Mouse (Mus musculus): ENCODE data around the gene Arhgef15. TPM values are rescaled to one million over a fixed set of nuclear protein-coding genes. Genes with fewer than 3 reads are reported as not detected.
"Not testable (repeated sequence)": the region's sequence is repeated elsewhere in the genome, so short reads cannot be mapped to it uniquely, and the experiment has no call there.

Arhgef15 gene
- polyA plus RNA-seq, 1 experiment from 2014 or later = 0.21 TPM

DNA sequence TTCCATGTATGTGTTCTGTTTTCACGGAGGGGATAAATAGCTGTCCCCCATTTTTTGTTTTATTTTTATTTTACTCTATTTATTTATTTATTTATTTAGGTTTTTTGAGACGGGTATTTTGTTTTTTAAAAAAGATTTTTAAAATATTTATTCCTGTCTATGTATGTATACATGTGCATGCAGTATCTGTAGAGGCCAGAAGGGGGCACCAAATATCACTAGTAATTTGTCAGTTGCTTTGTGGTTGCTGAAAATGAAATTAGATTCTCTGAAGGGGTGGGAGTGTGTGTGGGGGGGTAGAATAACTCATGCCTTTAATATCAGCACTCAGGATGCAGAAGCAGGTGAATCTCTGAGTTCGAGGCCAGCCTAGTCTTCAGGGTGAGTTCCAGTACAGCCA is 8.6 kb upstream of the Arhgef15 start:
- ATAC-seq (no peak), DNase-seq (ENCODE audit: low read depth, low spot score) (no peak)
- ChIA-PET CTCF (interaction anchor here (0.8 to 2.2 kb wide), 6 partner anchors 10 to 46 kb away, joined by 3 to 10 read pairs (median 3); no protein-coding TSS in a partner anchor), POLR2A (no interaction called here)
- in situ Hi-C loops (cut with MboI; ENCODE audit: low pct_unique_long_range_greater_than_20kb) = no loop called here
- H3K27me3 ChIP-seq = no peaks in the 10 kb centered on the region
- TF ChIP-seq CTCF (IDR thresholded peaks at IDR 0.05) = no peak

DNA sequence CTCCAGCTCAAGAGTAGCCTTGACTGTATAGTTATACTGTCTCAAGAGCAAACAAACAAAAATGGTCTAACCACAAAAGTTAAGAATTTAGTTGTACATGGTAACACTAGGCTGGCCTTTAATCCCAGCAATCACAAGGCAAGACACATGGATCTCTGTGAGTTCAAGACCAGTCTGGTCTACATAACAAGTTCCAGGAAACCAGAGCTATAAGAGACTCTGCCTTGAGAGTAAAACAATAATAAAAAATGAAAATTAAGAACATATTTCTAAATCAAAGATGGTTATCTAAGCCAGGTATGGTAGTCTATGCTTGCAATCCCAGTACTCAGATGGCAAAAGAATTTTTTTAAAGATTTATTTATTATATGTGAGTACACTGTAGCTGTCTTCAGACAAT is 7.8 kb upstream of the Arhgef15 start:
- no peak for ATAC-seq
- in situ Hi-C loops (cut with MboI; ENCODE audit: low pct_unique_long_range_greater_than_20kb) = no loop called here
- ChIA-PET POLR2A (interaction anchor here (0.7 kb wide), 1 partner anchor 26 kb away, joined by 8 read pairs; no protein-coding TSS in a partner anchor), CTCF (interaction anchor here (0.8 to 2.2 kb wide), 4 partner anchors 11 to 17 kb away, joined by 3 to 10 read pairs (median 4); no protein-coding TSS in a partner anchor)
- DNase-seq (ENCODE audit: low read depth, low spot score) = no peak
- H3K27me3 ChIP-seq = no peaks in the 10 kb centered on the region
- no peak for TF ChIP-seq CTCF (IDR thresholded peaks at IDR 0.05)

DNA sequence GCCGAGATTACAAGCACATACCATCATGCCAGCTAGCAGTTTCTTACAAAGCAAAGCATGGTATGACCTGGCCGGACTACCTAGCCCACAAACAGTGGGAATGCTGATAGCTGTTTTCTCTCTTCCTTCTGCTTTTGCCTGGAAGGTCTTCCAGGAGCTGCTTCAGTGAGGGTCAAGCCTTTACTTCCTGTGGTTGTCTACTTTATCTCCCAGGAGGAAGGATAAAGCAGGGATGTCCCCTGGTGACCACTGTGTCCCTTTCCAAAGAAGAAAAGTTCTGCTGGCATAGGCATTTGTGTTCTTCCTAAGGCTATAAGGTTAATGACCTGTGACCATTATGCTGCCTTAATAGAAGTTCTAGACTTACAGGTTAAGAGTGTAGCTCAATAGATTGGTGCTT is 6.1 kb upstream of the Arhgef15 start:
- DNase-seq (ENCODE audit: low read depth, low spot score) (no peak), ATAC-seq (no peak)
- no peak for TF ChIP-seq CTCF (IDR thresholded peaks at IDR 0.05)
- CTCF ChIA-PET = no interaction called here
- in situ Hi-C loops (cut with MboI; ENCODE audit: low pct_unique_long_range_greater_than_20kb) = no loop called here
- POLR2A ChIA-PET = no interaction called here
- H3K27me3 ChIP-seq = peaks cover 7% of the 10 kb centered on the region

DNA sequence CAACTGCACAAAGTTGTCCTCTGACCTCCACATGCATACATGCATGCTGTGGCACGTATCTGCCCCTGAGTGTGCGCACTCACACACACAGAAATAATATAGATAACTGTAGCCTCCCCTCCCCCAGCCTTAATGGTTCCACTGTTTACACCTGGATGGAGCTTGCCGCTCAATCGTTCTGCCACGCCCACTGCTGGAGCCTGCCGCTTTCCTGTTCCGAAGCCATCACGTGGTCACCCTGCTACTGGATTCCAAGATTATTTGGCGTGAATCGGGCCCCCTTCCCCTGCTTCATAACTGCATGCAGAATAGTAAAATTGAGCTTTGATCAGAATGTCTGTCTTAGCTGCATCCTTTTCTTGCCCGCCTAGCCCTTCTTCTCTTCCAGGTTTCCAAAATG is 4.9 kb upstream of the Arhgef15 start:
- H3K27me3 ChIP-seq; in situ Hi-C loops (cut with MboI; ENCODE audit: low pct_unique_long_range_greater_than_20kb); DNase-seq (ENCODE audit: low read depth, low spot score); ATAC-seq; POLR2A ChIA-PET; CTCF ChIA-PET: not testable (repeated sequence)

DNA sequence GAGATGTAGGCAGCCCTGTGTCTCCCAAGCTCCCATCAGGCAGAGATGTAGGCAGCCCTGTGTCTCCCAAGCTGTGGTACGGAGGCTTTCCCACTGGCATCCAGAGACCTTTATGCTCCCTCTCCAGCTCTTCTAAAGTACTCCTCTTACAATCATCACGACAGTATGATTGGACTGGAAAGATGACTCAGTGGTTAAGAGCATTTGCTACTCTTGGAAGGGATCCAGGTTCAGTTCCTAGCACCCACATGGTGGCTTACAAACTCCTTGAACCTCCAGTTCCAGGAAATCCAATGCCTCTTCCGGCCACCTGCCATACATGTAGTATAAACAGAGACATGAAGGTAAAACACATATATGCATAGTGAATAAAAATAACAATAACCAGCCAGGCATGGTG is 4.3 kb upstream of the Arhgef15 start:
- CTCF ChIA-PET = no interaction called here
- DNase-seq (ENCODE audit: low read depth, low spot score) (no peak), ATAC-seq (no peak)
- POLR2A ChIA-PET = no interaction called here
- in situ Hi-C loops (cut with MboI; ENCODE audit: low pct_unique_long_range_greater_than_20kb) = no loop called here
- TF ChIP-seq CTCF (IDR thresholded peaks at IDR 0.05) = no peak
- peaks cover 7% of the 10 kb centered on the region for H3K27me3 ChIP-seq

DNA sequence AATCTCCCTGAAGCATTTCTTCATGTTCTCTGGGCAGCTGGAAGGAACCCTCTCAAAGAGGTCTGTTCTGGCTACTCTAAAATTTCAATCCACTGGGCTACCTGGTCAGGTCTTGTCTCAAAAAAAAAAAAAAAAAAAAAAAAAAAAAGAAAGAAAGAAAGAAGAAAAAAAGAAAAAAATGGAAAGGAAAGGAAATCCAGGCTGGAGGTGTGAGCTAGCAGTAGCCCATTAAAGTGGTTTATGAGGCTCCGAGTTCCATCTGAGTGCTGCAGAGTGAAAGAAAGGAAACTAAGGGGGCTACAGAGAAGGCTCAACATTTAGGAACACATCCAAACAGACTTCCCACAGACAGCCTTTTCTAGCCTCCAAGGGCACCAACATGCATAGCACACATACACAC is 691 bp upstream of the Arhgef15 start:
- ATAC-seq (no peak), DNase-seq (ENCODE audit: low read depth, low spot score) (no peak)
- in situ Hi-C loops (cut with MboI; ENCODE audit: low pct_unique_long_range_greater_than_20kb) = no loop called here
- POLR2A ChIA-PET = no interaction called here
- peaks cover 9% of the 10 kb centered on the region for H3K27me3 ChIP-seq
- TF ChIP-seq CTCF (IDR thresholded peaks at IDR 0.05) = no peak
- CTCF ChIA-PET = interaction anchor here (0.8 kb wide), 1 partner anchor 11 kb away, joined by 3 read pairs; no protein-coding TSS in a partner anchor

DNA sequence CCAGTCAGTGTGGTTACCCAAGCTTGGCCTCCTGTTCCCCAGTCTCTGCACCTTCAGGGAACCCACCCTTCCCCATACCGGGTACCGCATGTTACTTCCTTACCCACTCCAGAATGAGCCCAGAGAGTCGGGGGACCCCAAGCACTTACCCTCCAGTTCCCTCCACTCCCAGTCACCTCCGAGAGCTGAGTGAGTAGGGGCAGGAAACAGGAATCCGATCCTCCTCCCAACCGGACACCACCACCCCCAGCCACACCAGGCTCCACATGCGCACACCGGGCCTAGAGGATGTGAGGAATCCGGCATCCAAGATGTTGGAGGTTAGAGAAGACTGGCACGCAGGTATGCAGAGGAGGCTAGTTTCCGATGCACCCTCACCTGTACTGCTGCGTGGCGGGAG is 583 bp downstream of the Arhgef15 start:
- ChIA-PET POLR2A (no interaction called here), CTCF (no interaction called here)
- no peak for TF ChIP-seq CTCF (IDR thresholded peaks at IDR 0.05)
- in situ Hi-C loops (cut with MboI; ENCODE audit: low pct_unique_long_range_greater_than_20kb) = no loop called here
- ATAC-seq (no peak), DNase-seq (ENCODE audit: low read depth, low spot score) (no peak)
- peaks cover 9% of the 10 kb centered on the region for H3K27me3 ChIP-seq

DNA sequence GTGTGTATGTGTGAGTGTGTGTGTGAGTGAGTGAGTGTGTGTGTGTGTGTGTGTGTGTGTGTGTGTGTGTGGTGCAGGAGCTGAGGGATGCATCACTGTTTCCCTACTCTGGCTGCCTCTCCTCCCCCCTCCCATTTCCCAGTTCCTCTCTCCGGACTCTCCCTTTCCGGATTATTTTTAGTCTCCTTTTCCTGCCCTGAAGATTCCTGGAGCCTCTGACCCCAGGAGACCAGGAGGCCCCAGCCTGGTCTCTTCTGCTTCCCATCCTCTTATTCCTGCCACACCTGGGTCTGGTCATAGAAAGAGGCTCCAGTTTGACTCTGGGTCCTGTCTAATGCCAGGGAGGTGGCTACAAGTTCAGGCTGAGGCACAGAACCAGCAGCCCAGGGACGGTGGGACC is 1.2 kb downstream of the Arhgef15 start:
- DNase-seq (ENCODE audit: low read depth, low spot score) = no peak
- in situ Hi-C loops (cut with MboI; ENCODE audit: low pct_unique_long_range_greater_than_20kb) = no loop called here
- no peak for ATAC-seq
- POLR2A ChIA-PET = no interaction called here
- TF ChIP-seq CTCF (IDR thresholded peaks at IDR 0.05) = no peak
- H3K27me3 ChIP-seq = peaks cover 9% of the 10 kb centered on the region
- CTCF ChIA-PET = no interaction called here

DNA sequence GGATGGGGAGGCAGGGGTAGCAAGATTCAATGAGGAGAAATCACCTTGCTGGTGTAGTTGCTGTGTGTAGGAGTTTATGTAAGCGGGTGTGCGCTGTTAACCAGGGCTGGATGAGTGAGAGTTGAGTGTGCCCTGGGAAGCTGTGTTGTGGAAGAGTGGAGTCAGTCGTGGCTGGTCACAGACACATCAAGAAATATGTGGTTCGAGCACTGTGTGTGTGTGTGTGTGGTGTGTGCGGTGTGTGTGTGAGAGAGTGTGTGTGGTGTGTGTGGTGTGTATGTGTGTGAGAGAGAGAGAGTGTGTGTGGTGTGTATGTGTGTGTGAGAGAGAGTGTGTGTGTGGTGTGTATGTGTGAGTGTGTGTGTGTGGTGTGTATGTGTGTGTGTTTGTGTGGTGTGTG is 1.8 kb downstream of the Arhgef15 start:
- no peak for DNase-seq (ENCODE audit: low read depth, low spot score)
- CTCF ChIA-PET = no interaction called here
- POLR2A ChIA-PET = no interaction called here
- in situ Hi-C loops (cut with MboI; ENCODE audit: low pct_unique_long_range_greater_than_20kb) = no loop called here
- TF ChIP-seq CTCF (IDR thresholded peaks at IDR 0.05) = no peak
- peaks cover 9% of the 10 kb centered on the region for H3K27me3 ChIP-seq
- no peak for ATAC-seq

DNA sequence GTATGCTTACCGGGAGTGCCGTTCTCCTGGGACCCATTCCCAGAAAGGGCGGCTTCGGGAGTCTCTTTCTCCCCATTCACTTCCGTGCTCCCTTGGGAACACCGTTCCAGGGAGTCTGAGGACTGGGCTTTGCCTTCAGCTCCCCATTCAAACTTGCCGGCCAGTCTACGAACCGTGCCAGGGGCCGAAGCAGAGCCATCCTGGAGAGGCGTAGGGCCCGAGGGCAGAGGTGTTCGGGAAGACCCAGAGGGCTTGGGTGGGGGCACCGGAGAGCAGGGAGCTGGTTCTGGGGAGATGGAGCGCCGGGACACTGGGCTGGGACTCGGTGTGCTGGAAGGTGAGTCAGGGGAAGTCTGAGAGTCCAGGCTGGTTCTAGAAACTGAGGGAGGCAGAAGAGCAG is 2.9 kb downstream of the Arhgef15 start:
- DNase-seq (ENCODE audit: low read depth, low spot score) (no peak), ATAC-seq (no peak)
- no peak for TF ChIP-seq CTCF (IDR thresholded peaks at IDR 0.05)
- H3K27me3 ChIP-seq = peaks cover 5% of the 10 kb centered on the region
- ChIA-PET POLR2A (no interaction called here), CTCF (no interaction called here)
- in situ Hi-C loops (cut with MboI; ENCODE audit: low pct_unique_long_range_greater_than_20kb) = no loop called here

DNA sequence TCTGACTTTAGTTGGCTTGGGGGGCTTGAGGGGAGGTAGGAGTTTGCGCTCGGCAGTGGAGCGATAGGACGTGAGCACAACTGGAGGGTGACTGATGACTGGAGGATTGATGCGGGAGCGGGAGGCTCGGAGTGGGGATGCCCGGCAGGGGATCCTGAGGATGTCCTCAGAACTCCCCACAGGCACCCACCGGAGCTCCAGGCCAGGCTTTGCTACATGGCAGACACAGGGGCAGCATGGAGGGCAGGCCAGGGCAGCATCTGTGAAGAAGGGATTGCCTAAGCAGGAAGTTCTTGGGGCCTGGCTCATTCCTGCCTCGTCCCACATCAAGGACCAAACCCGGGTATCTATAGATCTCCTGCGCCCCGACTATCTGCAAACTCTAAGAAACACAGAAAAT is 3.4 kb downstream of the Arhgef15 start:
- ChIA-PET CTCF (no interaction called here), POLR2A (no interaction called here)
- in situ Hi-C loops (cut with MboI; ENCODE audit: low pct_unique_long_range_greater_than_20kb) = no loop called here
- no peak for TF ChIP-seq CTCF (IDR thresholded peaks at IDR 0.05)
- no peak for ATAC-seq
- no peak for DNase-seq (ENCODE audit: low read depth, low spot score)
- H3K27me3 ChIP-seq = peaks cover 2% of the 10 kb centered on the region

DNA sequence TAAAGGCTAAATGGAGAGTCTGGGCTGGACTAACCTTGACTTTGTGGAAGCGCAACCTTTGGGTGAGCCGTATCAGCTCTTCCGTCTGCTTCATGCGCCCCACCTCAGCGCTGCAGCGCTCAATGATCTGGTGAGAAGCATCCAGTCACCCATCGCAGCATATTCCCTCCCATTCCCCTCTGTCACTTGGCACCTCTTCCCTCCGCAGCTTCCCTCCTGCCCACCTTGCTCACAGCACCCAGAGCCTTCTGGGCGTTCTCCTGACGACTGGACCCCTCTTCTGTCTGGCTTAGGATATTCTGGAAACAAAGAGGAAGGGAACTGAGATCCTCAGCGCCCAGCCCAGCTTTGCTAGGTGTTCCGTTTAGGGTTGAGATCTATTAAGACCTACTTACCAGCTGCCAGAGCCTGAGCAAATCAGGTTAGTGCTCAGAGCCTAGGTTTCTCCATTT is 9.7 kb downstream of the Arhgef15 start:
- ATAC-seq (no peak), DNase-seq (ENCODE audit: low read depth, low spot score) (no peak)
- CTCF ChIA-PET = interaction anchor here (1.1 kb wide), 1 partner anchor 13 kb away, joined by 3 read pairs; no protein-coding TSS in a partner anchor
- POLR2A ChIA-PET = no interaction called here
- in situ Hi-C loops (cut with MboI; ENCODE audit: low pct_unique_long_range_greater_than_20kb) = no loop called here
- H3K27me3 ChIP-seq = no peaks in the 10 kb centered on the region
- no peak for TF ChIP-seq CTCF (IDR thresholded peaks at IDR 0.05)

Measured in Patski (cell line).